Mouse (Mus musculus) liver, adult (tissue): ENCODE measurements at regions not wholly inside any gene's neighbourhood (a gene's known extent, or its start where the extent isn't known, plus 50 kb on each side); places are given as distances from the start of the nearest gene placed in this dataset.

Experiments
- GATA4 ChIP-seq: IDR thresholded peaks from 2 replicates; pipeline ENCODE4 v1.6.1; 2014; ENCODE audit warnings: mild to moderate bottlenecking, low read length; ENCODE audit not compliant: insufficient replicate concordance

GRCm38 (mm10) chr17:63685956-63686355, 176.9 kb upstream of the Fer start:
- TF ChIP-seq GATA4, result no peak

- no peak for TF ChIP-seq GATA4
Observed at GRCm38 (mm10) chr17:63686361-63686760, 176.5 kb upstream of the Fer start.

GRCm38 (mm10) chr17:63689291-63689690, 173.6 kb upstream of the Fer start:
- no peak for TF ChIP-seq GATA4

- no peak for TF ChIP-seq GATA4
Observed at GRCm38 (mm10) chr17:63690829-63691689, 171.8 kb upstream of the Fer start.

GRCm38 (mm10) chr17:63691690-63691968, 171.2 kb upstream of the Fer start:
- TF ChIP-seq GATA4, result no peak

- TF ChIP-seq GATA4, result no peak
Observed at GRCm38 (mm10) chr17:63693274-63693673, 169.6 kb upstream of the Fer start.

- no peak for TF ChIP-seq GATA4
Observed at GRCm38 (mm10) chr17:63699537-63699936, 163.3 kb upstream of the Fer start.

- no peak for TF ChIP-seq GATA4
Observed at GRCm38 (mm10) chr17:63704991-63705390, 157.9 kb upstream of the Fer start.

GRCm38 (mm10) chr17:63712937-63713336, 149.9 kb upstream of the Fer start:
- no peak for TF ChIP-seq GATA4

- TF ChIP-seq GATA4, result no peak
Observed at GRCm38 (mm10) chr17:63715687-63716086, 147.2 kb upstream of the Fer start.

- no peak for TF ChIP-seq GATA4
Observed at GRCm38 (mm10) chr17:63716161-63716560, 146.7 kb upstream of the Fer start.

- no peak for TF ChIP-seq GATA4
Observed at GRCm38 (mm10) chr17:63717051-63717578, 145.7 kb upstream of the Fer start.

- no peak for TF ChIP-seq GATA4
Observed at GRCm38 (mm10) chr17:63718972-63719715, 143.7 kb upstream of the Fer start.

- TF ChIP-seq GATA4, result no peak
Observed at GRCm38 (mm10) chr17:63719771-63720170, 143.1 kb upstream of the Fer start.

- TF ChIP-seq GATA4, result no peak
Observed at GRCm38 (mm10) chr17:63720883-63721282, 142.0 kb upstream of the Fer start.

GRCm38 (mm10) chr17:63722434-63723004, 140.3 kb upstream of the Fer start:
- TF ChIP-seq GATA4, result no peak

GRCm38 (mm10) chr17:63738206-63738605, 124.7 kb upstream of the Fer start:
- TF ChIP-seq GATA4, result no peak

- no peak for TF ChIP-seq GATA4
Observed at GRCm38 (mm10) chr17:63739710-63740109, 123.2 kb upstream of the Fer start.
